ENCODE assay signal across 19 mouse cellular contexts in the genomic region with DNA sequence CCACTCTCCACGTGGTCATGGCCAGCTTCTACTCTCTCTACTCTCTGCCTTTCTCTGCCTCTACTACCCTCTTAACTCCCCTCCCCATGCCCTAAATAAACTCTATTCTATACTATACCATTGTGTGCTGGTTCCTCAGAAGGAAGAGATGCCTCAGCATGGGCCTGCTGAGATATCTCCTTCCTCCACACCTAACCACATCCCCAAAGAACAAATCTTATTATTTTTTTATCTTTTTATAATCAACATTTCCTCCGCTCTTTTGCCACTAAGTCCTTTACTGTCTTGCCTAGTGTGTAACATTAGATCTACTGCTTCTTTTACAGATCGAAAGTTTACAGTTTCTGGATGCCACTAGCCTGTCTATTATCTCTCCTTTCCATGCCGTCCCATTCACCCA. TPM values are rescaled to one million over a fixed set of nuclear protein-coding genes. Genes with fewer than 3 reads are reported as not detected.
DNase-seq lines count a peak whose midpoint lies in the region; ATAC-seq and TF ChIP-seq lines count a peak whose summit lies in the region.
"Had no signal": no experiment of that assay in that cellular context is flagged by ENCODE, and none has a peak within 500 bp of the region (broad histone marks: within the 10 kb centered on the region; RNA-seq: fewer than 3 reads in every experiment).

No protein-coding gene starts in this region.

- no peaks in the 10 kb centered on the region for H3K27me3 ChIP-seq in heart, embryonic 11.5 days (ENCODE audit: control insufficient read depth, insufficient read depth, low read length)
- H3K27me3 ChIP-seq in MEL (ENCODE audit: control insufficient read depth in 1 of 2, insufficient read depth in 2 of 2, low read length in 2 of 2) = no peaks in the 10 kb centered on the region
- H3K27me3 ChIP-seq in intestine, embryonic 16.5 days (replicated peaks; ENCODE audit: control insufficient read depth, insufficient read depth, low read length) = no peaks in the 10 kb centered on the region
- H3K27me3 ChIP-seq: embryonic facial prominence, embryonic 12.5 days; forebrain, embryonic 13.5 days; forebrain, embryonic 15.5 days had no signal

- no peaks in the 10 kb centered on the region for H3K9me3 ChIP-seq in heart, embryonic 11.5 days (replicated peaks; ENCODE audit: control insufficient read depth, low read length)
- H3K9me3 ChIP-seq in MEL (replicated peaks; ENCODE audit: insufficient read depth, low read length) = no peaks in the 10 kb centered on the region
- no peaks in the 10 kb centered on the region for H3K9me3 ChIP-seq in intestine, embryonic 16.5 days (ENCODE audit: control insufficient read depth, low read length)
- H3K9me3 ChIP-seq: embryonic facial prominence, embryonic 10.5 days; embryonic facial prominence, embryonic 12.5 days; forebrain, embryonic 13.5 days; forebrain, embryonic 15.5 days had no signal

- no peaks in the 10 kb centered on the region for H3K79me2 ChIP-seq in MEL (ENCODE audit: control insufficient read depth, insufficient read depth, low read length, poor library complexity)

- no peak overlapping the region for H3K4me3 ChIP-seq in heart, embryonic 11.5 days (ENCODE audit: low read depth, low read length)
- H3K4me3 ChIP-seq in MEL (ENCODE audit: control insufficient read depth in 1 of 2, insufficient read depth in 1 of 2, low read depth in 2 of 2, low read length in 2 of 2) = peak overlapping the region in 1 of 2 experiments; percentile 7; a peak in 1 of 4 replicates
- no peak overlapping the region for H3K4me3 ChIP-seq in intestine, embryonic 16.5 days (ENCODE audit: low read length)
- H3K4me3 ChIP-seq: embryonic facial prominence, embryonic 10.5 days; embryonic facial prominence, embryonic 12.5 days; forebrain, embryonic 13.5 days; forebrain, embryonic 15.5 days had no signal

- TF ChIP-seq EP300 in MEL (IDR thresholded peaks at IDR 0.05; ENCODE audit: low read depth in 1 of 2, low read length in 2 of 2) = peak; percentile 17 to 57; a peak in 3 of 4 replicates

- TF ChIP-seq RAD21 in MEL (IDR thresholded peaks at IDR 0.05; ENCODE audit: low read depth, low read length) = no peak

- DNase-seq in heart, adult 11 months = peak; percentile 57
- peak; percentile 53 for DNase-seq in MEL (ENCODE audit: low read depth, low spot score)
- DNase-seq: adrenal gland, adult 2 months; adrenal gland, postnatal 10 days; adrenal gland, postnatal 25 days; cerebellum, adult 11-12 months; cerebellum, adult 2 months; cerebellum, adult 9-10 months; cerebellum, postnatal 10 days; cerebellum, postnatal 25 days; embryo, embryonic 11 days; forebrain, postnatal 0 days had no signal

- no peaks in the 10 kb centered on the region for H3K36me3 ChIP-seq in heart, embryonic 11.5 days (ENCODE audit: control insufficient read depth, insufficient read depth, low read length)
- H3K36me3 ChIP-seq in MEL (ENCODE audit: control insufficient read depth in 1 of 2, insufficient read depth in 2 of 2, low read length in 2 of 2) = peaks cover 0 to 8% of the 10 kb centered on the region in 2 experiments; a peak in 2 of 4 replicates
- H3K36me3 ChIP-seq in intestine, embryonic 16.5 days (ENCODE audit: control insufficient read depth, insufficient read depth, low read length) = no peaks in the 10 kb centered on the region
- H3K36me3 ChIP-seq: embryonic facial prominence, embryonic 10.5 days; embryonic facial prominence, embryonic 12.5 days; forebrain, embryonic 15.5 days had no signal

- no peak overlapping the region for H3K27ac ChIP-seq in heart, embryonic 11.5 days (ENCODE audit: low read depth, low read length)
- no peak overlapping the region for H3K27ac ChIP-seq in MEL (ENCODE audit: control insufficient read depth, low read depth, low read length)
- no peak overlapping the region for H3K27ac ChIP-seq in intestine, embryonic 16.5 days (ENCODE audit: low read length)
- H3K27ac ChIP-seq: embryonic facial prominence, embryonic 10.5 days; embryonic facial prominence, embryonic 12.5 days; forebrain, embryonic 13.5 days; forebrain, embryonic 15.5 days had no signal

- TF ChIP-seq CTCF in MEL (IDR thresholded peaks at IDR 0.05 in 2 of 3, conservative IDR thresholded peaks at IDR 0.05 in 1 of 3; ENCODE audit: control insufficient read depth in 1 of 3, insufficient read depth in 1 of 3, low read depth in 2 of 3, low read length in 3 of 3, poor library complexity in 1 of 3, severe bottlenecking in 1 of 3) = no peak

- no peak for ATAC-seq in heart, embryonic 11.5 days (replicated peaks; ENCODE audit: insufficient number of reproducible peaks, low FRiP score, low TSS enrichment)
- no peak for ATAC-seq in intestine, embryonic 16.5 days
- ATAC-seq in cerebellum, adult (ENCODE audit: insufficient number of reproducible peaks, low FRiP score, low TSS enrichment) = no peak
- ATAC-seq: forebrain, embryonic 13.5 days; forebrain, embryonic 15.5 days; forebrain, postnatal 0 days had no signal

- no peak overlapping the region for H3K9ac ChIP-seq in heart, embryonic 11.5 days (ENCODE audit: low read depth, low read length)
- no peak overlapping the region for H3K9ac ChIP-seq in MEL (ENCODE audit: control insufficient read depth, low read depth, low read length, poor library complexity, severe bottlenecking)
- H3K9ac ChIP-seq in intestine, embryonic 16.5 days (ENCODE audit: low read depth, low read length) = no peak overlapping the region
- H3K9ac ChIP-seq: embryonic facial prominence, embryonic 12.5 days; forebrain, embryonic 13.5 days; forebrain, embryonic 15.5 days; forebrain, postnatal 0 days had no signal

- no peak for TF ChIP-seq POLR2A in MEL (IDR thresholded peaks at IDR 0.05; ENCODE audit: control insufficient read depth in 1 of 2, insufficient read depth in 1 of 2, low read depth in 1 of 2, low read length in 2 of 2, poor library complexity in 1 of 2)

- H3K4me1 ChIP-seq in heart, embryonic 11.5 days (ENCODE audit: control insufficient read depth, insufficient read depth, low read length) = no peaks in the 10 kb centered on the region
- peaks cover 4 to 5% of the 10 kb centered on the region in 2 experiments; a peak in 3 of 4 replicates for H3K4me1 ChIP-seq in MEL (ENCODE audit: control insufficient read depth in 1 of 2, insufficient read depth in 2 of 2, low read length in 2 of 2)
- H3K4me1 ChIP-seq in intestine, embryonic 16.5 days (ENCODE audit: control insufficient read depth, insufficient read depth, low read length) = no peaks in the 10 kb centered on the region
- H3K4me1 ChIP-seq: embryonic facial prominence, embryonic 10.5 days; embryonic facial prominence, embryonic 12.5 days; forebrain, embryonic 13.5 days; forebrain, embryonic 15.5 days had no signal

- 63% methylated on average over 4 of the region's 4 CpGs for WGBS in heart, embryonic 11.5 days (ENCODE audit: insufficient replicate concordance)
- WGBS in intestine, embryonic 16.5 days = 65% methylated on average over 4 of the region's 4 CpGs

- no peak overlapping the region for H3K4me2 ChIP-seq in heart, embryonic 11.5 days
- no peak overlapping the region for H3K4me2 ChIP-seq in intestine, embryonic 16.5 days (ENCODE audit: low read depth, low read length)
- H3K4me2 ChIP-seq: embryonic facial prominence, embryonic 12.5 days; forebrain, embryonic 13.5 days; forebrain, embryonic 15.5 days had no signal

TF ChIP-seq in MEL, 35 proteins besides CTCF, POLR2A, EP300 and RAD21:
- TF ChIP-seq GATA1 (IDR thresholded peaks at IDR 0.05; ENCODE audit: low read depth, low read length) (peak; percentile 41), NRF1 (IDR thresholded peaks at IDR 0.05; ENCODE audit: insufficient read depth, low read depth, low read length, poor library complexity, severe bottlenecking) (no peak), USF1 (IDR thresholded peaks at IDR 0.05; ENCODE audit: low read depth, low read length) (no peak), ZMIZ1 (IDR thresholded peaks at IDR 0.05; ENCODE audit: low read depth, low read length) (no peak), RCOR1 (IDR thresholded peaks at IDR 0.05; ENCODE audit: low read depth, low read length) (peak; percentile 85), JUND (IDR thresholded peaks at IDR 0.05; ENCODE audit: low read depth, low read length) (no peak), TAL1 (IDR thresholded peaks at IDR 0.05; ENCODE audit: low read length) (peak; percentile 26; the same call in 1 of the 2 replicates), MXI1 (IDR thresholded peaks at IDR 0.05; ENCODE audit: low read depth, low read length) (no peak), CHD2 (IDR thresholded peaks at IDR 0.05; ENCODE audit: low read length) (no peak)

RNA-seq across cellular contexts. Expression of gene Synj2bp, which starts 14.5 kb away (rescaled TPM):
- 35.0 and 40.0 TPM in 2 replicates for polyA plus RNA-seq in heart, embryonic 11.5 days (2014; fragmentation: Nextera tagmentation; extraction: Ambion mirVana)
- total RNA-seq in MEL (2012; rRNA removed) = 12.3 and 14.7 TPM in 2 replicates
- 10 to 100 TPM in 1 of 2 experiments, not detected in 1; 19.3 TPM for polyA plus RNA-seq in MEL (2012; ENCODE audit: insufficient read depth in 1 of 2, insufficient read length in 2 of 2, low read depth in 1 of 2, low replicate concordance in 2 of 2, missing spikeins in 1 of 2)
- polyA plus RNA-seq in intestine, embryonic 16.5 days (2015; fragmentation: Nextera tagmentation; extraction: Ambion mirVana) = 41.5 and 42.1 TPM in 2 replicates

RNA-seq across cellular contexts. Expression of gene Gm20498, which starts 14.5 kb away (rescaled TPM):
- polyA plus RNA-seq in heart, embryonic 11.5 days (2014; fragmentation: Nextera tagmentation; extraction: Ambion mirVana) = 32.9 and 36.3 TPM in 2 replicates
- 40.0 and 46.2 TPM in 2 replicates for total RNA-seq in MEL (2012; rRNA removed)
- 10 to 100 TPM in 1 of 2 experiments, not detected in 1; 41.5 TPM for polyA plus RNA-seq in MEL (2012; ENCODE audit: insufficient read depth in 1 of 2, insufficient read length in 2 of 2, low read depth in 1 of 2, low replicate concordance in 2 of 2, missing spikeins in 1 of 2)
- polyA plus RNA-seq in intestine, embryonic 16.5 days (2015; fragmentation: Nextera tagmentation; extraction: Ambion mirVana) = 28.9 and 29.0 TPM in 2 replicates

RNA-seq across cellular contexts. Expression of gene Adam21, which starts 21.1 kb away (rescaled TPM):
- polyA plus RNA-seq in heart, embryonic 11.5 days (2014; fragmentation: Nextera tagmentation; extraction: Ambion mirVana) = 0.27 and 0.31 TPM in 2 replicates
- total RNA-seq in MEL (2012; rRNA removed) = 0.08 and 0.10 TPM in 2 replicates
- under 1 TPM in 1 of 2 experiments, not detected in 1; 0.06 TPM for polyA plus RNA-seq in MEL (2012; ENCODE audit: insufficient read depth in 1 of 2, insufficient read length in 2 of 2, low read depth in 1 of 2, low replicate concordance in 2 of 2, missing spikeins in 1 of 2)
- polyA plus RNA-seq in intestine, embryonic 16.5 days (2015; fragmentation: Nextera tagmentation; extraction: Ambion mirVana) = 0.10 and 0.17 TPM in 2 replicates
- total RNA-seq: adrenal gland, adult 2 months; adrenal gland, postnatal 10 days had no signal
- polyA plus RNA-seq: adrenal gland, adult 2 months had no signal

RNA-seq across cellular contexts. Expression of gene Med6, which starts 47.6 kb away (rescaled TPM):
- 70.7 and 76.5 TPM in 2 replicates for polyA plus RNA-seq in heart, embryonic 11.5 days (2014; fragmentation: Nextera tagmentation; extraction: Ambion mirVana)
- total RNA-seq in MEL (2012; rRNA removed) = 41.8 and 49.2 TPM in 2 replicates
- polyA plus RNA-seq in MEL (2012; ENCODE audit: insufficient read depth in 1 of 2, insufficient read length in 2 of 2, low read depth in 1 of 2, low replicate concordance in 2 of 2, missing spikeins in 1 of 2) = 10 to 100 TPM in 1 of 2 experiments, not detected in 1; 44.4 TPM
- polyA plus RNA-seq in intestine, embryonic 16.5 days (2015; fragmentation: Nextera tagmentation; extraction: Ambion mirVana) = 51.7 and 57.8 TPM in 2 replicates
